Mouse (Mus musculus): Measurements from ENCODE around the gene Klra17. TPM values are rescaled to one million over a fixed set of nuclear protein-coding genes. Genes with fewer than 3 reads are reported as not detected.
"Not testable (repeated sequence)": the region's sequence is repeated elsewhere in the genome, so short reads cannot be mapped to it uniquely, and the experiment has no call there.

Klra17 gene
- polyA plus RNA-seq (2012; rRNA removed): not detected in 2 replicates

GRCm38 (mm10) chr6:129876549-129876948 lies at the start of gene Klra17:
Klra17 (minus strand) TSS chr6:129876672.
- Histone ChIP-seq H3K27ac (ENCODE audit: insufficient read depth, low read length) (no peak within 1 kb of the TSS), H3K4me1 (ENCODE audit: control insufficient read depth, insufficient read depth, low read length) (no peaks in the 10 kb centered on the region), H3K4me3 (replicated peaks; ENCODE audit: insufficient read depth, low read depth, low read length) (no peak within 1 kb of the TSS), H3K27me3 (ENCODE audit: control insufficient read depth, insufficient read depth, low read length) (no peaks in the 10 kb centered on the region)
- WGBS: 28% methylated on average over 1 of the region's 1 CpGs
- TF ChIP-seq POLR2A (IDR thresholded peaks at IDR 0.05; ENCODE audit: borderline replicate concordance, insufficient read depth, low read length) (no peak), CTCF (IDR thresholded peaks at IDR 0.05; ENCODE audit: borderline replicate concordance, insufficient read depth, low read depth, low read length) (no peak)
- DNase-seq: no peak

GRCm38 (mm10) chr6:129917476-129917946 lies 41.0 kb upstream of the Klra17 start, which contains the start of gene Klra5:
Klra5 (minus strand) TSS chr6:129917650.
- H3K27me3 ChIP-seq (ENCODE audit: control insufficient read depth, insufficient read depth, low read length); H3K27ac ChIP-seq (ENCODE audit: insufficient read depth, low read length); H3K4me1 ChIP-seq (ENCODE audit: control insufficient read depth, insufficient read depth, low read length); DNase-seq; H3K4me3 ChIP-seq (replicated peaks; ENCODE audit: insufficient read depth, low read depth, low read length): not testable (repeated sequence)

GRCm38 (mm10) chr6:129916996-129917395 lies 40.5 kb upstream of the Klra17 start:
- Histone ChIP-seq H3K4me1 (ENCODE audit: control insufficient read depth, insufficient read depth, low read length) (no peaks in the 10 kb centered on the region), H3K27ac (ENCODE audit: insufficient read depth, low read length) (no peak overlapping the region), H3K4me3 (replicated peaks; ENCODE audit: insufficient read depth, low read depth, low read length) (no peak overlapping the region), H3K27me3 (ENCODE audit: control insufficient read depth, insufficient read depth, low read length) (no peaks in the 10 kb centered on the region)
- WGBS: 60% methylated on average over 1 of the region's 1 CpGs
- TF ChIP-seq CTCF (IDR thresholded peaks at IDR 0.05; ENCODE audit: borderline replicate concordance, insufficient read depth, low read depth, low read length) (no peak), POLR2A (IDR thresholded peaks at IDR 0.05; ENCODE audit: borderline replicate concordance, insufficient read depth, low read length) (no peak)
- no peak for DNase-seq

- no peak overlapping the region for H3K27ac ChIP-seq (ENCODE audit: insufficient read depth, low read length)
- 91% methylated on average over 2 of the region's 2 CpGs for WGBS
- no peaks in the 10 kb centered on the region for H3K27me3 ChIP-seq (ENCODE audit: control insufficient read depth, insufficient read depth, low read length)
- DNase-seq: no peak
- TF ChIP-seq POLR2A (IDR thresholded peaks at IDR 0.05; ENCODE audit: borderline replicate concordance, insufficient read depth, low read length) (no peak), CTCF (IDR thresholded peaks at IDR 0.05; ENCODE audit: borderline replicate concordance, insufficient read depth, low read depth, low read length) (no peak)
- no peak overlapping the region for H3K4me3 ChIP-seq (replicated peaks; ENCODE audit: insufficient read depth, low read depth, low read length)
- H3K4me1 ChIP-seq (ENCODE audit: control insufficient read depth, insufficient read depth, low read length): no peaks in the 10 kb centered on the region
These were observed 6.1 kb upstream of the Klra17 start for GRCm38 (mm10) chr6:129882525-129882924.

- not testable (repeated sequence) for H3K4me1 ChIP-seq (ENCODE audit: control insufficient read depth, insufficient read depth, low read length); H3K27ac ChIP-seq (ENCODE audit: insufficient read depth, low read length); H3K4me3 ChIP-seq (replicated peaks; ENCODE audit: insufficient read depth, low read depth, low read length); H3K27me3 ChIP-seq (ENCODE audit: control insufficient read depth, insufficient read depth, low read length); DNase-seq
- WGBS: no CpG with 5 or more reads among the region's 3 CpGs
These were observed 14.1 kb downstream of the Klra17 start, which contains the start of gene Gm17631 for GRCm38 (mm10) chr6:129862349-129862748. Gm17631 (plus strand) TSS chr6:129862649.

GRCm38 (mm10) chr6:129825559-129825958 lies 50.9 kb downstream of the Klra17 start:
- no peak overlapping the region for H3K27ac ChIP-seq (ENCODE audit: insufficient read depth, low read length)
- 69% methylated on average over 1 of the region's 1 CpGs for WGBS

GRCm38 (mm10) chr6:129824004-129824403 lies 52.5 kb downstream of the Klra17 start:
- 77% methylated on average over 1 of the region's 1 CpGs for WGBS
- Histone ChIP-seq H3K4me3 (replicated peaks; ENCODE audit: insufficient read depth, low read depth, low read length) (no peak overlapping the region), H3K4me1 (ENCODE audit: control insufficient read depth, insufficient read depth, low read length) (no peaks in the 10 kb centered on the region), H3K27ac (ENCODE audit: insufficient read depth, low read length) (no peak overlapping the region), H3K27me3 (ENCODE audit: control insufficient read depth, insufficient read depth, low read length) (no peaks in the 10 kb centered on the region)
- no peak for DNase-seq
- no peak for TF ChIP-seq POLR2A (IDR thresholded peaks at IDR 0.05; ENCODE audit: borderline replicate concordance, insufficient read depth, low read length)
- TF ChIP-seq CTCF (IDR thresholded peaks at IDR 0.05; ENCODE audit: borderline replicate concordance, insufficient read depth, low read depth, low read length): no peak

More at GRCm38 (mm10) chr6:129825559-129825958, 50.9 kb downstream of the Klra17 start:
- H3K4me3 ChIP-seq (replicated peaks; ENCODE audit: insufficient read depth, low read depth, low read length): no peak overlapping the region
- H3K4me1 ChIP-seq (ENCODE audit: control insufficient read depth, insufficient read depth, low read length): no peaks in the 10 kb centered on the region
- H3K27me3 ChIP-seq (ENCODE audit: control insufficient read depth, insufficient read depth, low read length): no peaks in the 10 kb centered on the region
- DNase-seq: no peak
- TF ChIP-seq POLR2A (IDR thresholded peaks at IDR 0.05; ENCODE audit: borderline replicate concordance, insufficient read depth, low read length) (no peak), CTCF (IDR thresholded peaks at IDR 0.05; ENCODE audit: borderline replicate concordance, insufficient read depth, low read depth, low read length) (no peak)

GRCm38 (mm10) chr6:129817731-129818130 lies 58.7 kb downstream of the Klra17 start:
- DNase-seq: no peak
- H3K4me3 ChIP-seq (replicated peaks; ENCODE audit: insufficient read depth, low read depth, low read length): no peak overlapping the region
- H3K27ac ChIP-seq (ENCODE audit: insufficient read depth, low read length): no peak overlapping the region
- 58% methylated on average over 3 of the region's 3 CpGs for WGBS
- H3K27me3 ChIP-seq (ENCODE audit: control insufficient read depth, insufficient read depth, low read length): no peaks in the 10 kb centered on the region
- TF ChIP-seq POLR2A (IDR thresholded peaks at IDR 0.05; ENCODE audit: borderline replicate concordance, insufficient read depth, low read length) (no peak), CTCF (IDR thresholded peaks at IDR 0.05; ENCODE audit: borderline replicate concordance, insufficient read depth, low read depth, low read length) (no peak)
- H3K4me1 ChIP-seq (ENCODE audit: control insufficient read depth, insufficient read depth, low read length): no peaks in the 10 kb centered on the region

GRCm38 (mm10) chr6:129784170-129784569 lies 92.3 kb downstream of the Klra17 start, which contains the start of gene Gm156:
Gm156 (minus strand) TSS chr6:129784270.
- H3K4me1 ChIP-seq (ENCODE audit: control insufficient read depth, insufficient read depth, low read length); DNase-seq; H3K4me3 ChIP-seq (replicated peaks; ENCODE audit: insufficient read depth, low read depth, low read length); H3K27ac ChIP-seq (ENCODE audit: insufficient read depth, low read length); H3K27me3 ChIP-seq (ENCODE audit: control insufficient read depth, insufficient read depth, low read length): not testable (repeated sequence)
- 86% methylated on average over 3 of the region's 3 CpGs for WGBS

Other genes starting within 250 kb of the Klra17 start
- gene Klrc3, start 233.3 kb downstream of the Klra17 start, polyA plus RNA-seq (2012; rRNA removed): not detected in 2 replicates
- gene Klrc2, start 216.0 kb downstream of the Klra17 start, polyA plus RNA-seq (2012; rRNA removed): not detected in 2 replicates
- not detected in 2 replicates for gene Klrc1, start 197.7 kb downstream of the Klra17 start, polyA plus RNA-seq (2012; rRNA removed)
- not detected in 2 replicates for gene Klri1, start 159.5 kb downstream of the Klra17 start, polyA plus RNA-seq (2012; rRNA removed)
- gene Klri2, start 136.2 kb downstream of the Klra17 start, polyA plus RNA-seq (2012; rRNA removed): not detected in 2 replicates
- gene Gm156, start 92.4 kb downstream of the Klra17 start, polyA plus RNA-seq (2012; rRNA removed): not detected in 2 replicates
- not detected in 2 replicates for gene Gm17631, start 14.0 kb downstream of the Klra17 start, polyA plus RNA-seq (2012; rRNA removed)
- not detected in 2 replicates for gene Klra5, start 41.0 kb upstream of the Klra17 start, polyA plus RNA-seq (2012; rRNA removed)
- not detected in 2 replicates for gene Klra6, start 150.3 kb upstream of the Klra17 start, polyA plus RNA-seq (2012; rRNA removed)
- gene Klra4, start 190.6 kb upstream of the Klra17 start, polyA plus RNA-seq (2012; rRNA removed): not detected in 2 replicates